Mouse (Mus musculus): ENCODE data around the gene Tmem135. TPM values are rescaled to one million over a fixed set of nuclear protein-coding genes. Genes with fewer than 3 reads are reported as not detected.

Tmem135 gene
- total and polyA plus RNA-seq, 3 experiments: 7.4 to 33.9 TPM; not detected in 1

DNA sequence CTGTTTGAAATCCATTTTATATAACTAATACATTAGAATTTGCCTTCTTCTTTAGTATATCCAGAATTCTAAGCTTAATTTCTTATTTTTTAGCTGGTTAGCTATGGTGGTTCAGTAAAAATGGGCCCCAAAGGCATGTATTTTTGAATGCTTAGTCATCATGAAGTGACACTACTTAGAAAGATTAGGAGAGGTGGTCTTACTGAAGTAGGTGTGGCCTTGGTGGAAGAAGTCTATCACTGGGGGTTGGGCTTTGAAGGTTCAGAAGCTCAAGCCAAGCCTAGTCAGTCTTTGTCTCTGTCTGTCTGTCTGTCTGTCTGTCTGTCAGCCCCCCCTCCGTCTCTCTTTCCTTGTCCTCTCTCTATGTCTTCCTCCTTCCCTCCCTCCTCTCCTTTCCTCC lies 198.6 kb downstream of the Tmem135 start:
- Histone ChIP-seq H3K9ac (ENCODE audit: control insufficient read depth, low read depth, low read length, poor library complexity, severe bottlenecking) (no peak overlapping the region), H3K27ac (ENCODE audit: control insufficient read depth, low read depth, low read length) (no peak overlapping the region), H3K9me3 (replicated peaks; ENCODE audit: insufficient read depth, low read length) (no peaks in the 10 kb centered on the region)

DNA sequence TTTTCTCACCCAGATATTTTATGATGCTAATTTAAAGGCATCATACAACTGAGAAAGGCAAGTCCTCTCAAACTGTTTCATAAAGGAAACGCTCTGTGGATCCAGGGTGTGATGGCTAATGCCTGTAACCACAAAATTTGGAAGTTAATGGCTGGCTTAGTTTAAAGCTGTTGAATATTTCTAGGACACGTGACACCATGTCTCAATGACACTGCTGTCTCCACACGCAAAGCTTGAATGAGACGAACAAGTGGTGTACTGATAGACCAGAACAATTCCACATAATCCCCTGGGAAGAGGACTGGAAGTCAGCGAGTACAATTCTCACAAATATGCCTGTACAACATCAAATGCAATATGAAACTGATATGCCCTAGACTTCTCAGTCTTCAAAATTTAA lies 200.9 kb downstream of the Tmem135 start:
- TF ChIP-seq TAL1 (IDR thresholded peaks at IDR 0.05; ENCODE audit: low read length): no peak
- TF ChIP-seq EP300 (IDR thresholded peaks at IDR 0.05; ENCODE audit: low read depth in 1 of 2, low read length in 2 of 2): no peak
- no peaks in the 10 kb centered on the region for H3K27me3 ChIP-seq (ENCODE audit: control insufficient read depth in 1 of 2, insufficient read depth in 2 of 2, low read length in 2 of 2)
- peaks cover 3 to 8% of the 10 kb centered on the region in 2 experiments for H3K4me1 ChIP-seq (ENCODE audit: control insufficient read depth in 1 of 2, insufficient read depth in 2 of 2, low read length in 2 of 2)
- H3K27ac ChIP-seq (ENCODE audit: control insufficient read depth, low read depth, low read length): no peak overlapping the region
- no peaks in the 10 kb centered on the region for H3K9me3 ChIP-seq (replicated peaks; ENCODE audit: insufficient read depth, low read length)
- DNase-seq (ENCODE audit: low read depth, low spot score): no peak
- no peak overlapping the region for H3K4me3 ChIP-seq (ENCODE audit: control insufficient read depth in 1 of 2, insufficient read depth in 1 of 2, low read depth in 2 of 2, low read length in 2 of 2)
- no peaks in the 10 kb centered on the region for H3K79me2 ChIP-seq (ENCODE audit: control insufficient read depth, insufficient read depth, low read length, poor library complexity)
- H3K36me3 ChIP-seq (ENCODE audit: control insufficient read depth in 1 of 2, insufficient read depth in 2 of 2, low read length in 2 of 2): peaks cover 0 to 8% of the 10 kb centered on the region in 2 experiments; a peak in 2 of 4 replicates
- no peak overlapping the region for H3K9ac ChIP-seq (ENCODE audit: control insufficient read depth, low read depth, low read length, poor library complexity, severe bottlenecking)

More for the DNA sequence above, 198.6 kb downstream of the Tmem135 start:
- Histone ChIP-seq H3K27me3 (ENCODE audit: control insufficient read depth in 1 of 2, insufficient read depth in 2 of 2, low read length in 2 of 2) (no peaks in the 10 kb centered on the region), H3K4me1 (ENCODE audit: control insufficient read depth in 1 of 2, insufficient read depth in 2 of 2, low read length in 2 of 2) (peaks cover 3 to 8% of the 10 kb centered on the region in 2 experiments), H3K79me2 (ENCODE audit: control insufficient read depth, insufficient read depth, low read length, poor library complexity) (no peaks in the 10 kb centered on the region), H3K4me3 (ENCODE audit: control insufficient read depth in 1 of 2, insufficient read depth in 1 of 2, low read depth in 2 of 2, low read length in 2 of 2) (no peak overlapping the region), H3K36me3 (ENCODE audit: control insufficient read depth in 1 of 2, insufficient read depth in 2 of 2, low read length in 2 of 2) (peaks cover 0 to 8% of the 10 kb centered on the region in 2 experiments; a peak in 2 of 4 replicates)
- DNase-seq (ENCODE audit: low read depth, low spot score): peak; percentile 48
- TF ChIP-seq GABPA (IDR thresholded peaks at IDR 0.05; ENCODE audit: low read depth, low read length): peak; percentile 66; the same call in 1 of the 2 replicates
- no peak for TF ChIP-seq MYB (IDR thresholded peaks at IDR 0.05; ENCODE audit: low read depth, low read length)

DNA sequence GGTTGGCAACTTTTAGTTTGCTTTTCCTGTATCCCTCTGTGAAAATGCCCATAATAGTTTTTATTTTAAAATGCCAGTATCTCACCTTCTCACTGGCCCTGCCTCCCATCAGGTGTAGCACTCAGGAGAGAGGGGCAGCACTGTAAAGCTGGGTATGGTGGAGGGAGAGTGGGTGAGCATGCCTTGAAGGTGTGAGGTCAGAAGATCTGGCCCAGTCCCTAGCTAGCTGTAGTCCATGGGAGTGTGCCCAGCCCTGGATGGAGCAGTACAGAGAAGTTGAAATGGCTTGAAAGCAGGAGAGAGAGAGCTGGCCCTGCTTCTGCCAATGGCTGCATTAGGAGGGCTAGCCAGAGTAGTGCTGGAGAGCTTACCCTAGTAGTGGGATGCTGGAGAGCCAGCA lies 202.1 kb downstream of the Tmem135 start:
- Histone ChIP-seq H3K27me3 (ENCODE audit: control insufficient read depth in 1 of 2, insufficient read depth in 2 of 2, low read length in 2 of 2) (no peaks in the 10 kb centered on the region), H3K4me3 (ENCODE audit: control insufficient read depth in 1 of 2, insufficient read depth in 1 of 2, low read depth in 2 of 2, low read length in 2 of 2) (no peak overlapping the region), H3K36me3 (ENCODE audit: control insufficient read depth in 1 of 2, insufficient read depth in 2 of 2, low read length in 2 of 2) (peaks cover 0 to 8% of the 10 kb centered on the region in 2 experiments; a peak in 2 of 4 replicates), H3K9me3 (replicated peaks; ENCODE audit: insufficient read depth, low read length) (no peaks in the 10 kb centered on the region), H3K9ac (ENCODE audit: control insufficient read depth, low read depth, low read length, poor library complexity, severe bottlenecking) (no peak overlapping the region), H3K4me1 (ENCODE audit: control insufficient read depth in 1 of 2, insufficient read depth in 2 of 2, low read length in 2 of 2) (peaks cover 3 to 8% of the 10 kb centered on the region in 2 experiments), H3K79me2 (ENCODE audit: control insufficient read depth, insufficient read depth, low read length, poor library complexity) (no peaks in the 10 kb centered on the region), H3K27ac (ENCODE audit: control insufficient read depth, low read depth, low read length) (no peak overlapping the region)
- TF ChIP-seq MXI1 (IDR thresholded peaks at IDR 0.05; ENCODE audit: low read depth, low read length) (no peak), MYC (IDR thresholded peaks at IDR 0.05; ENCODE audit: low read depth, low read length) (no peak), ZNF384 (IDR thresholded peaks at IDR 0.05; ENCODE audit: low read depth, low read length) (no peak), RAD21 (IDR thresholded peaks at IDR 0.05; ENCODE audit: low read depth, low read length) (no peak), MEF2A (IDR thresholded peaks at IDR 0.05; ENCODE audit: extremely low read depth, insufficient replicate concordance, low read depth, low read length, poor library complexity, severe bottlenecking) (no peak), ZMIZ1 (IDR thresholded peaks at IDR 0.05; ENCODE audit: low read depth, low read length) (no peak), POLR2A (IDR thresholded peaks at IDR 0.05; ENCODE audit: control insufficient read depth in 1 of 2, insufficient read depth in 1 of 2, low read depth in 1 of 2, low read length in 2 of 2, poor library complexity in 1 of 2) (no peak), MYB (IDR thresholded peaks at IDR 0.05; ENCODE audit: low read depth, low read length) (no peak), SIN3A (IDR thresholded peaks at IDR 0.05; ENCODE audit: low read length) (no peak), USF1 (IDR thresholded peaks at IDR 0.05; ENCODE audit: low read depth, low read length) (no peak), GABPA (IDR thresholded peaks at IDR 0.05; ENCODE audit: low read depth, low read length) (no peak)
- DNase-seq (ENCODE audit: low read depth, low spot score): no peak
